Mouse (Mus musculus): ENCODE measurements around the gene Nkx2-3.

DNA sequence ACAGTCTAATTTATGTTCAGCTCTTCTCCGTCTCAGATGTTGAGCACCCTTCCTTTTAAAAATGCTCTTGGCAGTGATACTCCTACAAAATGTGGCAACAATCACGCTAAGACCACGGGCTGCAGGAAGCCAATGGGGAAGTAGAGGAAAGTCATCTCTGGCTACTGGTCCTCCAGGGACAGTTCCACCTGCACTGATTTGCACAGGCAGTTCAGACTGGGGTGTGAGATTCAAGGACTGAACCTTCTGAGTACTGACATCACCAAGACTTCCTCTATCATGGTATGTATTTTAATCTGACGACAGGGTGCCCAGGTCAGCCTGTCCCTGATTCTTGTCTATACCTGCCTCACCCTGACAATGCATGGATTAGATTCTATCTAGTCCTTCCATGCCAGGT, 20.1 kb upstream of the Nkx2-3 start:
- TF ChIP-seq TAL1 (IDR thresholded peaks at IDR 0.05; ENCODE audit: low read length), result no peak
- TF ChIP-seq GATA1 (IDR thresholded peaks at IDR 0.05; ENCODE audit: low read length), result no peak

All from erythroblast, embryonic 14.5 days (primary cell).